Mouse (Mus musculus) heart, postnatal 0 days (tissue): ENCODE measurements at regions not wholly inside any gene's neighbourhood (a gene's known extent, or its start where the extent isn't known, plus 50 kb on each side); places are given as distances from the start of the nearest gene placed in this dataset.

Experiments used
- CTCF ChIP-seq: IDR thresholded peaks from 2 replicates; pipeline ENCODE4 v1.5.1; 2016; ENCODE audit warnings: antibody characterized with exemption, control low read depth, low read depth
- EP300 ChIP-seq: IDR thresholded peaks from 2 replicates; pipeline ENCODE4 v1.6.1; 2016; ENCODE audit warnings: antibody characterized with exemption, low read depth

DNA sequence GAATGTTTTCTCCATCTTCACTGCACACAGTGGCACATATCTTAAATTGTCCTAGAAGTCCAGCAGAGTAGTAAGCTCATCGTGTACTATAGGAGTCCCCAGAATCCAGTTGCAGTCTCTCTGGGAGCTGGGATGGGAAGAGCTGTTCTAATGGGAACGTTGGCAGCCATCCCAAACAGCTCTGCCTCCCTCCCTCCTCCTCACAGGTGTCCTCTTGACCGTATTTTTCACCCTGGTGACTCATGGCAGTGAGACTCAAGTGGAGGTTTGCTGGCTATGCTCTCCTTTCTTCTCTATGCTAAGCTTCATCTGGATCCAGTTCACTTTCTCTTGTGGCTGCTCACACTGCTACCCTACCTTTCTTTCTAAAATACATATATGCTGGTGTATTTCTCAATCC is 109.2 kb upstream of the Sash1 start:
- TF ChIP-seq CTCF = no peak
- no peak for TF ChIP-seq EP300
